Mouse (Mus musculus) embryonic facial prominence, embryonic 14.5 days (tissue): ENCODE measurements at regions not wholly inside any gene's neighbourhood (a gene's known extent, or its start where the extent isn't known, plus 50 kb on each side); places are given as distances from the start of the nearest gene placed in this dataset.

Experiments used
- ATAC-seq: fragments of 200-750 bp; cut with Nextera tagmentation; 2 replicates; pipeline ENCODE4 v1.8.0; 2017; ENCODE audit warnings: low read depth, moderate number of reproducible peaks, moderate TSS enrichment
- DNase-seq: peaks from one replicate; pipeline ENCODE4 v3.0.0-alpha.2; 2015; ENCODE audit warnings: low spot score
- H3K27ac ChIP-seq: fragments of 300-500 bp; sonication (generic); replicated peaks from 2 replicates; pipeline ENCODE4 v1.5.1; 2014; ENCODE audit warnings: low read depth, mild to moderate bottlenecking, low read length, moderate library complexity
- H3K27me3 ChIP-seq: fragments of 300-500 bp; sonication (generic); replicated peaks from 2 replicates; pipeline ENCODE4 v1.6.1; 2014; ENCODE audit warnings: low read length; ENCODE audit not compliant: control insufficient read depth, insufficient read depth
- H3K36me3 ChIP-seq: fragments of 300-500 bp; sonication (generic); 2 replicates; pipeline ENCODE4 v1.6.1; 2014; ENCODE audit warnings: low read length, mixed read lengths; ENCODE audit not compliant: control insufficient read depth, insufficient read depth
- H3K4me1 ChIP-seq: fragments of 300-500 bp; sonication (generic); 2 replicates; pipeline ENCODE4 v1.6.1; 2014; ENCODE audit warnings: antibody characterized with exemption, low read length; ENCODE audit not compliant: control insufficient read depth, insufficient read depth
- H3K4me2 ChIP-seq: fragments of 300-500 bp; sonication (generic); 2 replicates; pipeline ENCODE4 v1.6.1; 2014; ENCODE audit warnings: low read depth, mild to moderate bottlenecking, low read length, moderate library complexity, mixed read lengths
- H3K4me3 ChIP-seq: fragments of 300-500 bp; sonication (generic); 2 replicates; pipeline ENCODE4 v1.5.1; 2014; ENCODE audit warnings: low read depth, mild to moderate bottlenecking, low read length
- H3K9ac ChIP-seq: fragments of 300-500 bp; sonication (generic); 2 replicates; pipeline ENCODE4 v1.6.1; 2014; ENCODE audit warnings: low read depth, mild to moderate bottlenecking, low read length, moderate library complexity, mixed read lengths
- H3K9me3 ChIP-seq: fragments of 300-500 bp; sonication (generic); 2 replicates; pipeline ENCODE4 v1.6.1; 2016; ENCODE audit warnings: low read length; ENCODE audit not compliant: control insufficient read depth
- WGBS: fragments of 180-500 bp; shearing (Covaris S2); extraction: QIAGEN DNeasy Blood & Tissue Kit; methylation state at CpG from one replicate; pipeline ENCODE4 v1.1.7; 2014; 5-methylcytosine and 5-hydroxymethylcytosine counted together

DNA sequence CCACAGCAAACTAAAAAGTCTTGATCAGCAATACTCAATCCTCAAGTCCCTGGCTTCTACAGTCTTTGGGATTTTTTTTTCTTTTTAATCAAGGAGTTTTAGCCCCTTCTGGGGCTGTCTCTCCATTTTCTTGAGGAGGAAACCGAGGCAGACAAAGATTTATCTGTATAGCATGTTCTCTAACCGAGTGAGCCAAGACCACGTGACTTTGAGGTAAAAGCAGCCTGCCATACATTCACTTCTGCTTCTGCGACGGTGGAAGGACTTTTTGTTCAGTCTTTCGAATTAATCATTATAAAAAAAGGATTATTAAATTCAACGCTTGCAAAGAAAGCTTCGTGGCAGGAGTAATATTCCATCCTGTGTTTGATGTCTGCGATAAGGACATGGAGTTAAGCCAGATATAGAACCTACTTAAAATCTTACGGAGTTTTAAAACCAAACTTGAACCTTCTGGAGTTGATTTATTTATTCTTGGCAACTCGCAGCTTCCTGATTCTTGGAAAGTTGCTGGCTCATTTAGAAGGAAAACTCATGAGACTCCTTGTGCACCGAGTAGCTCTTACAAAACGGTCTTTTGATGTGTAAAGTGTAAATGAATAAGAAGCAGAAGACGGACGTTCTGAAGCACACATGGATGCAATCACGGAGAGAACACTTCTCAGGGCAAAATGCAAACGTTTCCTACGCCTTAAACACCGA lies 91.7 kb upstream of the Adpgk start:
- ATAC-seq (peak; percentile 27; the same call in 1 of the 2 replicates), DNase-seq (peak; percentile 87)
- peaks cover 10% of the 10 kb centered on the region for H3K4me1 ChIP-seq
- peak overlapping the region; percentile 16; the same call in 1 of the 2 replicates for H3K27ac ChIP-seq
- no peaks in the 10 kb centered on the region for H3K27me3 ChIP-seq
- no peak overlapping the region; the same call in 1 of the 2 replicates for H3K4me3 ChIP-seq
- no peak overlapping the region for H3K9ac ChIP-seq
- H3K36me3 ChIP-seq: no peaks in the 10 kb centered on the region
- peak overlapping the region; percentile 44 for H3K4me2 ChIP-seq
- WGBS: 38% methylated on average over 19 of the region's 19 CpGs
- H3K9me3 ChIP-seq: no peaks in the 10 kb centered on the region

DNA sequence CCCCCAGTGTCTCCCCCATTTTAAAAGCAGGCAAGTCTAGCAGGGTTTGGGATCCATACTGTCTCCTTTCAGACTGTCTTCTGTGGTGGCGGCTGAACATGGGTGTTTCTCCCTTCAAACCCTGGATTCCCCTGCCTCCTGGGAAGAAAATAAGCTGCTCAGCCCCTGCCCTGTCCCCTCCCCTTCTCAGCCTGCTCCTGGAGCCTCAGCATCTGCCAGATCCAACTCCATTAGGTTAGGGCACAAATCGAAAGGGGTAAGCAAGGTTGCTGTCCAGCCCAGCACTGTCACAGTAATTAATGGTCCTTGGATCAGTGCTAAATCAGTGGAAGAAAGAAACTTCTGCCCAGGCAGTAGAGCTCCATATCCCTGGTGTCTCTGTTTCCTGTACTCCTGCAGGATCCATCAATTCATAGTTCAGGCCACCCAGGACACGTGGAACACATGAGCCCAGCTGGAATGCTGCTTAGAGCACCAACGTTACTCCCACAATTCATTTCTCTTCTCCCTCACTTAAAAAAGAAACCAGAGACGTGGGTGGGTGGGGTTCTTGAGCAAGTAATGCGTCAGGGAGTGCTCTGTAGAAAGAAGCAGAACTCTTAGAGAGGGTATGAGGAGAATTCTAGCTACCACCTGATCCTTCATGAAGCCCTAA lies 93.0 kb upstream of the Adpgk start:
- peak; percentile 17; the same call in 1 of the 2 replicates for ATAC-seq
- Histone ChIP-seq H3K4me1 (peaks cover 10% of the 10 kb centered on the region), H3K9me3 (no peaks in the 10 kb centered on the region), H3K4me3 (no peak overlapping the region), H3K4me2 (no peak overlapping the region), H3K27ac (no peak overlapping the region), H3K27me3 (no peaks in the 10 kb centered on the region), H3K36me3 (no peaks in the 10 kb centered on the region), H3K9ac (no peak overlapping the region)
- peak; percentile 19 for DNase-seq
- WGBS: 31% methylated on average over 6 of the region's 6 CpGs

DNA sequence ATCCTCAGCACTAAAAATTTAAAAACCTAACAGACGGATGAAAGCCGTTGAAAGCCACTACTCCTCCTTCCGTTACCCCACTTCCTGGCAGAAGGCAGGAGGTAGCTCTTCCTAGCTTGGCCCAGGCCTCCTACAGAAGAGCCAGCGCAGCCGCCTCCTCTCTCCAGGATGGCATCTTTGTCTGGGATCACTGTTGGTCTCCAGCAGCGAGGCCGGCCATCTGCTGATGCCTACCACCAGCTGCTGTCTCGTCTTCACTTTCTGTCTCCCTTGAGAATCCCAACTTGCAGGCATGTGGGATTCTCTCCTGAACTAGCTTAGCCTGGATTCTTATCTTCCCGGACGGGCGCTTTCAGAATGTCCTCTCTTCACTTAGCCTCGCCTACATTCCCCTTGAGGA lies 93.9 kb upstream of the Adpgk start:
- H3K36me3 ChIP-seq: no peaks in the 10 kb centered on the region
- H3K9ac ChIP-seq: no peak overlapping the region
- H3K4me1 ChIP-seq: peaks cover 10% of the 10 kb centered on the region
- H3K9me3 ChIP-seq: no peaks in the 10 kb centered on the region
- H3K27me3 ChIP-seq: no peaks in the 10 kb centered on the region
- no peak overlapping the region for H3K27ac ChIP-seq
- WGBS: 73% methylated on average over 12 of the region's 12 CpGs
- H3K4me3 ChIP-seq: no peak overlapping the region
- no peak overlapping the region for H3K4me2 ChIP-seq
- ATAC-seq: 0 out of 2 replicates have a peak, but pooled peaks have one; percentile 42
- DNase-seq: peak; percentile 16

DNA sequence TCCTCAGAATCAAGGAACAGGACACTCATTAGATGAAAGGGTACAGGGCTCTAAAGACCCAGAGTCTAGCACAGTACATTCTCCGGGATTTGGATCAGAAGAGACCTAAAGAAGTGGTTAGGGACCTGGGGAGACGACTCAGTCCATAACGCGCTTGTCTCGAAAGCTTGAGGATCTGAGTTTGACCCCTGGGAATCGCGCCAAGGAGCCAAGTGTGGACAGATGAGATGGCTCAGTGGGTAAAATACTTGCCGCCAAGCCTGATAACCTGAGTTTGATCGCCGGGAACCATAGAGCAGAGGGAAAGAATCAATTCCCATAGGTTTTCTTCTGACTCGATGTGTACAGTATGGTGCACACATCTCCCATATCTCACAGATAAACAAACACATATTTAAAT lies 97.4 kb upstream of the Adpgk start:
- DNase-seq: no peak
- 86% methylated on average over 11 of the region's 11 CpGs for WGBS
- H3K4me2 ChIP-seq: no peak overlapping the region

DNA sequence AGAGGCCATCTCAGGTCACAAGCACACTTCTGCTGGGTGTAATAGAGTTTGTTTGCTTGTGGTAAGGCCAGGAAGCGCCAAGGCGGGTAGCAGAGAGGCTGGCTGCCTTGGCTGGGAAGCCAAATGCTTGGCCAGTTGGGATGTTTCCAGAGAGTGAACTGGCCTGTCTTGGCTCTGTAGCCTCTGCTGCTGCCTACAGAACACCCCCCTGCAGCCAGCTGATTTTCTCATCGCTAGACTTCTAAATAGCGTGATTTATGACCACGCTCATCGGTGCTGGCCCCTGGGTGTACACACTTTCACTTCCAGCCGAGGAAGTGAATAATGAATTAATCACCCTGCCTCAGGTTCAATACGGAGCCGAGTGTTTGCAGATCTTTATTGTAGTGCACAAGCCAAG lies 102.2 kb upstream of the Adpgk start:
- H3K4me2 ChIP-seq: no peak overlapping the region
- H3K27me3 ChIP-seq: no peaks in the 10 kb centered on the region
- H3K36me3 ChIP-seq: no peaks in the 10 kb centered on the region
- H3K27ac ChIP-seq: no peak overlapping the region
- no peaks in the 10 kb centered on the region for H3K9me3 ChIP-seq
- no peak for DNase-seq
- WGBS: 68% methylated on average over 9 of the region's 9 CpGs
- no peak overlapping the region for H3K4me3 ChIP-seq
- no peak; the same call in 1 of the 2 replicates for ATAC-seq
- 0 out of 2 replicates have a peak, but pooled peaks cover 6% of the 10 kb centered on the region for H3K4me1 ChIP-seq
- H3K9ac ChIP-seq: no peak overlapping the region

More for the DNA sequence above, 97.4 kb upstream of the Adpgk start:
- Histone ChIP-seq H3K36me3 (no peaks in the 10 kb centered on the region), H3K4me1 (peaks cover 7% of the 10 kb centered on the region; the same call in 1 of the 2 replicates), H3K4me3 (no peak overlapping the region), H3K27ac (no peak overlapping the region), H3K27me3 (no peaks in the 10 kb centered on the region), H3K9ac (no peak overlapping the region), H3K9me3 (no peaks in the 10 kb centered on the region)
- no peak for ATAC-seq

DNA sequence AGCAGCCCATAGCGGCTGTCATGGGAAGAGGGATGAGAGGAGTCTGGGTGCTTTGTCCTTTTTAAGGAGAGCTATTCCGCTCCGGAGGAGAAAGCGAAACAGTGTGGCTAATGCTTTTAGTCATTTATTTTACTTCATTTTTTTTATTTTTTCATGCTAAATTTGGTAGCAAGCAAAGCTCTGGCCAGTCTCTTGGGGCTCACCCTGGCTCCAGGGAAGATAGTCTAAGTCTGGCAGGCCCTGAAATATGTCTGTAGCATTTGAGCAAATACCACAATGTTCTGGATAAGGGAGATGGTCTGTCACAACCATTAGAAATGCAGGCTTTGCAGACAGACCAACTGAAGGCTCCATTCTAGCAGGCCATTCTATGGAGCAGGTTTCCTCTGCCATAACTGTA lies 102.9 kb upstream of the Adpgk start:
- Histone ChIP-seq H3K9me3 (no peaks in the 10 kb centered on the region), H3K4me1 (0 out of 2 replicates have a peak, but pooled peaks cover 6% of the 10 kb centered on the region), H3K36me3 (no peaks in the 10 kb centered on the region), H3K9ac (no peak overlapping the region), H3K27me3 (no peaks in the 10 kb centered on the region), H3K27ac (no peak overlapping the region), H3K4me2 (no peak overlapping the region), H3K4me3 (no peak overlapping the region)
- ATAC-seq (no peak), DNase-seq (no peak)
- 84% methylated on average over 4 of the region's 4 CpGs for WGBS

DNA sequence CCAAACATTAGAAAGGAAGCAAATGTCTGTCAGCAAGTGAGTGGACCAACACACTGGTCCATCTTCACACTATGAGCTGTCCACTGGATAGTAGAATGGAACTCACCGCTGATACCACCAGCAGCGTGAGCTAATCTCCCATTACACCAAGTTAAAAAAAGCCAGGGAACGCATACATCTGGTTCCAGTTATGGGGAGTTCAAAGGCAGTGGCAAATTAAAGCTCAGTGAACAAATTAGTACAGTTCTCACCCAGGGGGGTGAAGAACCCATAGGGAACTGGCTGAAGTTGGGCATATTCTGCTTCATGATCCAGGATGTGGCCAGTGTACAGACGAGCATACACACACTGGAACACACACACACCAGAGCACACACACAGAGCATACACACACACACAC lies 105.0 kb upstream of the Adpgk start:
- no peak overlapping the region for H3K9ac ChIP-seq
- H3K4me1 ChIP-seq: peaks cover 15% of the 10 kb centered on the region
- H3K9me3 ChIP-seq: no peaks in the 10 kb centered on the region
- no peak overlapping the region for H3K4me3 ChIP-seq
- 20% methylated on average over 4 of the region's 4 CpGs for WGBS
- no peak overlapping the region for H3K27ac ChIP-seq
- ATAC-seq (no peak), DNase-seq (no peak)
- H3K4me2 ChIP-seq: no peak overlapping the region
- H3K36me3 ChIP-seq: no peaks in the 10 kb centered on the region
- H3K27me3 ChIP-seq: no peaks in the 10 kb centered on the region

DNA sequence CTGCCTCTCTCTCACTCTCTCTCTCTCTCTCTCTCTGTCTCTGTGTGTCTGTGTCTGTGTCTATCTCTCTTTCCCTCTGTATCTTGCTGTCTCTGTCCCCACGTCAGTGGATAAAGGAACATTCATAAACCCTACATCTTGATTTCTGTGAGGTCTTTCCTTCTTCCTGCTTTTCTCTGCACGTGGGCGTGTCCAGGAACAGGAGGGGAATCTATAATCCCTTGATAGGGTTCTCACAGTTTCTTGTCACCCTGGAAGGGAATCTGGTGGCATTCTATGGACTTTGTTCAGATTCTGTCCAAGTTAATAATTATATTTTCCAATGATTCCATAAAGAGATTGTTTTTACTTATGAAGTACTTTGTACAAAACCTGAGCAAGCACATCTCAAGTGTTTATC lies 107.3 kb upstream of the Adpgk start:
- no peaks in the 10 kb centered on the region for H3K27me3 ChIP-seq
- WGBS: 62% methylated on average over 3 of the region's 3 CpGs
- no peak overlapping the region for H3K27ac ChIP-seq
- H3K4me1 ChIP-seq: peaks cover 13% of the 10 kb centered on the region
- H3K4me3 ChIP-seq: no peak overlapping the region
- no peak overlapping the region for H3K9ac ChIP-seq
- no peak overlapping the region for H3K4me2 ChIP-seq
- no peak for ATAC-seq
- no peaks in the 10 kb centered on the region for H3K36me3 ChIP-seq
- DNase-seq: no peak
- H3K9me3 ChIP-seq: no peaks in the 10 kb centered on the region
